Mouse (Mus musculus) forebrain, embryonic 10.5 days (tissue): ENCODE measurements around the gene Tor1aip1. TPM values are rescaled to one million over a fixed set of nuclear protein-coding genes. Genes with fewer than 3 reads are reported as not detected.
"Not testable (repeated sequence)": the region's sequence is repeated elsewhere in the genome, so short reads cannot be mapped to it uniquely, and the experiment has no call there.

Experiments used
- DNase-seq: peaks from one replicate; pipeline ENCODE4 v3.0.0-alpha.2; 2017; ENCODE audit warnings: low spot score; ENCODE audit errors: extremely low spot score
- H3K27ac ChIP-seq: fragments of 300-500 bp; sonication (generic); 2 replicates; pipeline ENCODE4 v1.5.1; 2016; ENCODE audit warnings: mild to moderate bottlenecking
- H3K27me3 ChIP-seq: fragments of 300-500 bp; sonication (generic); 2 replicates; pipeline ENCODE4 v1.6.1; 2016; ENCODE audit warnings: mild to moderate bottlenecking; ENCODE audit not compliant: poor library complexity, severe bottlenecking
- H3K36me3 ChIP-seq: fragments of 300-500 bp; sonication (generic); replicated peaks from 2 replicates; pipeline ENCODE4 v1.6.1; 2016; ENCODE audit warnings: mild to moderate bottlenecking, moderate library complexity
- H3K4me1 ChIP-seq: fragments of 300-500 bp; sonication (generic); 2 replicates; pipeline ENCODE4 v1.6.1; 2016
- H3K4me3 ChIP-seq: fragments of 300-500 bp; sonication (generic); 2 replicates; pipeline ENCODE4 v1.5.1; 2016; ENCODE audit warnings: mild to moderate bottlenecking, moderate library complexity
- H3K9me3 ChIP-seq: fragments of 300-500 bp; sonication (generic); 2 replicates; pipeline ENCODE4 v1.6.1; 2016; ENCODE audit warnings: mild to moderate bottlenecking, moderate library complexity
- WGBS: fragments of 180-500 bp; shearing (Covaris S2); methylation state at CpG from one replicate; pipeline ENCODE4 v1.1.7; 2016; 5-methylcytosine and 5-hydroxymethylcytosine counted together
- polyA plus RNA-seq: library from polyadenylated mRNA; unstranded; fragments of >200 nt; fragmentation: Nextera tagmentation; extraction: Ambion mirVana; gene quantifications from 2 replicates; pipeline ENCODE4 v1.2.1, GENCODE M21; 2016

Gene Tor1aip1
- polyA plus RNA-seq, 1 experiment from 2014 or later: 42.2 TPM

DNA sequence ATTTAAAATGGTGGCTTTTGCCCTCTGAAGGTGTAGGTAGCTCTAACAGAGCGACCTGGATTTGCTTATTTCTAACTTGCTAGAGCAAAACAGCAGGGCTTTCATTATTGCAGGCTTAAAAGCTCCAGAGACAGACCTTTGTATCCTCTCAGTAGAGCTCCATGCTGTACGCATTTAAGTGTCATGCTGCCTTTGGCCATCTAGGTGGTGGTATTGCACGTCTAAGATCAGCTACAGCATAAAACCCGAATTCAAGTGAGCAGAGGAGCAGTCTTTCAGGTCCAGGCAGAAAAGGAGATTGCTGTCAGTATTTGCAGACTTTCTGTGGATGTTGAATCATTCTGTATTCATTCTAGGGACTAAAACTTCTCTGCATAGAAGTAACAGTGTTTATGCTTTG, 6.7 kb upstream of the Tor1aip1 start:
- no peak overlapping the region for H3K4me3 ChIP-seq
- no peaks in the 10 kb centered on the region for H3K9me3 ChIP-seq
- H3K36me3 ChIP-seq: peaks cover 57% of the 10 kb centered on the region
- peak; percentile 27 for DNase-seq
- H3K27ac ChIP-seq: no peak overlapping the region
- 30% methylated on average over 4 of the region's 4 CpGs for WGBS
- H3K4me1 ChIP-seq: peaks cover 24% of the 10 kb centered on the region
- no peaks in the 10 kb centered on the region for H3K27me3 ChIP-seq

DNA sequence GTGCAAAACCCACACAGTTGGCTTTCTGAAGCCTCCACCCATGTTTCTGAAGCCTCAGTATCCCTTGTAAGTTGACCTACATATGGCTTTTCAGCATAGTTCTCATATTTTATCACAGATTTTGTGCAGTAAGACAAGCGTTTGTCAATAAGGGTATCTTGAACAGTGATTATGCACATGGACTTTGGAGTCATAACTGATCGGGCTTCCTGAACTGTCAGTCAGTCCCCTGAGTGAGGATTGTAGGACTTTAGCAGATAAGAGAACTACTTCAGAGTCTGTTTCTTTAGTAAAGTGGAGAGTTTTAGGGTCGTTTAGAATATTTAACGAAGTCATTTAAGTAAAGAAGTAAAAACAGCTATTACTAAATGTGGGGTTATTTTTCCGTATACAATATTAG, 6.2 kb upstream of the Tor1aip1 start:
- Histone ChIP-seq H3K4me3 (peak overlapping the region; percentile 65; the same call in 1 of the 2 replicates), H3K9me3 (no peaks in the 10 kb centered on the region), H3K27ac (no peak overlapping the region), H3K27me3 (no peaks in the 10 kb centered on the region), H3K36me3 (peaks cover 52% of the 10 kb centered on the region), H3K4me1 (peaks cover 24% of the 10 kb centered on the region)
- WGBS: 87% methylated on average over 5 of the region's 5 CpGs
- DNase-seq: no peak

DNA sequence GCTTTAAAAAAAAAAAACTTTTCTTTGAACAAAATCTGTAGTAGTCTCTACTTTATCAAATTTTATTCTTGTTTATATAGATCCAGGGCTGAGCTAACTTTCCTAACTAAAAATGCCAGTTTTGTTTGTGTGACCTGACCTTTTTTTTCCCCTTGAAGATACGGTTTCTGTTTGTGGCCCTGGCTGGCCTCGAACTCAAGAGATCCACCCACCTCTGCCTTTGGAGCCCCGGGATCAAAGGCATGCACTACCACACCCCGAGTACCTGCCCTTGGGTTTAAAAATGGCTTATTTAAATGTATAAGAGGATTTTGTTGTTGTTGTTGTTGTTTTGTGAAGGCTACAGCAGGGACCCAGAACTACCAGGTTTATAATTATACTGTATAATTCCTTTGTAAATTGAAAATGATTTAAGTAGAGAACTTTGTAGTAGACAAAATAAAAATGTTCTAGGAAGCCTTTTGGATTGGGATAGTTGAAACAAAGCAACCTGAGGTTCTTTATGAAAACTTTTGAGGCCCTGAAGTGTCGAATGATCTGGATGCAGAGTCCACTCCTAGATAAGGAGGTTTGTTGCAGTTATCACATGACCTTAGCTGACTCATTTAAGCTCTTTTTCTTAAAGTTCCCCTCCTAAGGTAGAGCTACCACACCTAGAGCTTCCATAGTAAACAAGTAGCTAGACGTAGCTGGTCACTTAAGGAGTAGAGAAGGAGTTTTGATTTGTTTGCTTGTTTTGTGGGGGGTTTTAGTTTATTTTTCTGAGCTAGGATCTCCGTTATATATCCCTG, 5.4 kb upstream of the Tor1aip1 start:
- H3K9me3 ChIP-seq: no peaks in the 10 kb centered on the region
- H3K4me1 ChIP-seq: peaks cover 32% of the 10 kb centered on the region
- 56% methylated on average over 7 of the region's 7 CpGs for WGBS
- H3K4me3 ChIP-seq: peak overlapping the region; percentile 65
- DNase-seq: no peak
- H3K27me3 ChIP-seq: no peaks in the 10 kb centered on the region
- peaks cover 44% of the 10 kb centered on the region for H3K36me3 ChIP-seq
- H3K27ac ChIP-seq: 0 out of 2 replicates have a peak overlapping the region, but pooled peaks have one; percentile 86

DNA sequence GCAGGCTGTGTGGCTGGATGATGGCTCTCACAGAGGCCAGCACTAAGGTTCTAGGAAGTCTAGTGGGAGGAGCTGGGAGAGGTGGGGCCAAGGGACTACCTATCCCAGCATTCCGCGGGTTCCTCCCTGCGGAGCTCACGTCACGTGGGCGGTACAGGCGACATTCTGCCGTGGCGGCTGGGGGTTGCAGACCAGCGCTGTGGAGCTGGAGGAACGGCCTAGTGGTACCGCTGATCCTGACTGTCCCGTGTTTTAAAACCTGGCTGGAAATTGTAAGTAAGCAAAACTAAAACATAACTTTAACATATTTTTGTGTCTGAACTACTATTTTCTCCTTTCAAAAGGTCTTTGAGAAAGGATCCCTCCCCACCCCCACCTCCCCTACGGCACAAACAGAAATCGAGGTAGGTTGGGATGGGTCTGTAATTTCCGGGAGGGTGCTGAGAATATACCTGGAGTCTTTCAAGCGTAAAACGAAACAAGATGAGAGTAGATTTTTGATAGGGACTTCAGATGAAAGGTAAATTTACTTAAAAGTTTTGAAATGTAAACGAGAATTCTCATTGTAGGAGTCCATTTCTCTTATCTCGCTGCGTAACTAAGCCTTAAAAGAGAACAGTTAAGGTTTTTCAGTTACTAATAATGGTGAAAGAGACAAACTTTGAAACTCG, 4.6 kb upstream of the Tor1aip1 start:
- peak overlapping the region; percentile 65 for H3K4me3 ChIP-seq
- H3K27me3 ChIP-seq: no peaks in the 10 kb centered on the region
- H3K36me3 ChIP-seq: peaks cover 36% of the 10 kb centered on the region
- no peaks in the 10 kb centered on the region for H3K9me3 ChIP-seq
- 3% methylated on average over 22 of the region's 22 CpGs for WGBS
- peak overlapping the region; percentile 86 for H3K27ac ChIP-seq
- DNase-seq: peak; percentile 92
- peaks cover 35% of the 10 kb centered on the region for H3K4me1 ChIP-seq

DNA sequence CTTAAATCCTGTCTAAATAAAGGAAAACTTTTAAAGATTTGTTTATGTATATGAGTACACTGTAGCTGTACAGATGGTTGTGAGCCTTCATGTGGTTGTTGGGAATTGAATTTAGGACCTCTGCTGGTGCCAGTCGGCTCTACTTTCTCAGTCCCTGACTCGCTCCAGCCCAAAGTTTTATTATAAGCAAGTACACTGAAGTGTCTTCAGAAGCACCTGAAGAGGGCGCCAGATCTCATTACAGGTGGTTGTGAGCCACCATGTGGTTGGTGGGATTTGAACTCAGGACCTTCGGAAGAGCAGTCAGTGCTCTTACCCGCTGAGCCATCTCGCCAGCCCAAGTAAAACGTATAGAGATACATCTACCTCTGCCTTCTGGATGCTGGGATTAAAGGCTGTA, 3.7 kb upstream of the Tor1aip1 start:
- not testable (repeated sequence) for H3K4me3 ChIP-seq, H3K27ac ChIP-seq, H3K27me3 ChIP-seq, DNase-seq, H3K9me3 ChIP-seq
- 66% methylated on average over 7 of the region's 7 CpGs for WGBS
- peaks cover 35% of the 10 kb centered on the region for H3K4me1 ChIP-seq
- peaks cover 27% of the 10 kb centered on the region for H3K36me3 ChIP-seq

DNA sequence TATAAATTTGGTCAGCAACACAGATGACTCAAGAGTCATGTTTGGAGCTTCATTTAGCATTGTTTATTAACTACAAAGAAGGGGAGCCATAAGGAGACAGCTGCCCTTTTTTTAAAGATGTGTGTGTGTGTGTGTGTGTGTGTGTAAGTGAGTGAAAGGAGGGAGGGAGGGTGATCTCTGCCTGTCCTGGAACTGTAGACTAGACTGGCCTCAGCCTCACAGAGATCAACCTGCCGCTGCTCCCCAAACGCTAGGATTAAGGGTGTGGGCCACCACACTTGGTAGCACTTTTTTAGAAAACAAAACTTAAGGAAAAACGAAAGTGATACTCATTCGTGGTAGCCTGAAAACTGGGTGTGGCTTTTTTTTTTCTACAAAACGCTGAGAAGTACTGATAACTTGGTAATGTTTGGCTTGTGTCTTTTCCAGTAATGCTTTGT, 884 bp upstream of the Tor1aip1 start:
- WGBS: 68% methylated on average over 5 of the region's 5 CpGs
- H3K4me1 ChIP-seq: peaks cover 35% of the 10 kb centered on the region
- peak overlapping the region; percentile 63 for H3K27ac ChIP-seq
- H3K36me3 ChIP-seq: peaks cover 23% of the 10 kb centered on the region
- H3K27me3 ChIP-seq: no peaks in the 10 kb centered on the region
- no peak for DNase-seq
- H3K9me3 ChIP-seq: no peaks in the 10 kb centered on the region
- peak overlapping the region; percentile 85 for H3K4me3 ChIP-seq

DNA sequence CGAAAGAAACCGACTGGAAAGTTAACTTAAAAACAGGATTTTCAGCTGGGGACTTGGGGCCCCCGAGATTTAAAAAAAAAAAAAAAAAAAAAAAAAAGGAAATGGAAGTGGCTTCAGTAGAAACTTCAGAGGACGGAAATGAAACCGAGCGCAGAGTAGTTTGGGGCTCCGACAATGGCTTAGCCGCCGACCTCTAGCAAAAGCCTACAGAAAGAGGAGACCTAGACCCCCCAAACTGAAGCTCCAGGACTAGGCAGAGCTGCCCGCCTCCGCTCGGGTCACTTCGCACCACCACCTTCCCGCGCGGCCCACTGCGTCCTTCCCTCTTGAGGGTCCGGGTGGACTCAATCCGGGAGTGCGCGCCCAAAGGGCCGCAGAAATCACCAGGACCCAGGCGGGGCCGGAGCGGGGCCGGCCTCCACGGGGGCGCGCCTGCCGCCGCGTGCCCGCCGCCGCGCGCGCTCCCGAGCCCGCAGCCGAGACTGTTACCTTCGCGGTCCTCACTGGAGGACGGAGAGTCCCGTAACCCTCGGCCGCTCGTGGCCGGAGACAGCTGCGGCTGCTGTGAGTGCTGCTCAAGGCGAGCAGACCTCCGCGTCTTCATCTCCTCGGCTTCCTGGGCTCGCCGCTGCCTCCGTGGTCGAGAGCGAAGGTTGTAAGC, 881 bp downstream of the Tor1aip1 start, which contains the start of gene Tor1aip2:
Gene Tor1aip2, plus strand, starts transcription at position 135 of the 661 bp plus-strand sequence.
- peaks cover 37% of the 10 kb centered on the region for H3K36me3 ChIP-seq
- H3K27ac ChIP-seq: peak within 1 kb of the TSS; percentile 98
- peak within 1 kb of the TSS; percentile 85 for H3K4me3 ChIP-seq
- under 1% methylated on average over 59 of the region's 59 CpGs for WGBS
- peaks cover 24% of the 10 kb centered on the region for H3K4me1 ChIP-seq
- DNase-seq: peak; percentile 88
- no peaks in the 10 kb centered on the region for H3K27me3 ChIP-seq
- no peaks in the 10 kb centered on the region for H3K9me3 ChIP-seq

DNA sequence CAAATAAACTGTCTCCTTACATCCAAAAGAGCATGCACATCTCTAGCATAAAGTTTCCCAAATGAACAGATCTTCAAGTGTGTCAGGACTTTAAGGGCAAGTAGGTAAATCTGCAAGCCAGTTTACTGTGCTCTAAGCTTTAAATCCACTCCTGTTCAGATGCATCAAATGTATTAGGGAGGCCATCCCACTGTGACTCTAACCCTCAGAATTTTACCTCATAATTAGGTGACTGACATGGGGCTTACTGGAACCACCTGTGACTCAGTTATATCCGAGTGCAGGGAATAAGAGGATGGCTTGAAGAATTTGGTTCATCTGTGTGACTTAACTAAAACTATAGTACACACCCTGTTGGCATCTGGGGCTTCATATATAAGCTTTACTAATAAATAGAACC, 1.6 kb downstream of the Tor1aip1 start:
- DNase-seq: no peak
- 46% methylated on average over 1 of the region's 1 CpGs for WGBS
- no peaks in the 10 kb centered on the region for H3K27me3 ChIP-seq
- H3K9me3 ChIP-seq: no peaks in the 10 kb centered on the region
- peak overlapping the region; percentile 85 for H3K4me3 ChIP-seq
- H3K4me1 ChIP-seq: peaks cover 23% of the 10 kb centered on the region
- peaks cover 44% of the 10 kb centered on the region for H3K36me3 ChIP-seq
- peak overlapping the region; percentile 98 for H3K27ac ChIP-seq

DNA sequence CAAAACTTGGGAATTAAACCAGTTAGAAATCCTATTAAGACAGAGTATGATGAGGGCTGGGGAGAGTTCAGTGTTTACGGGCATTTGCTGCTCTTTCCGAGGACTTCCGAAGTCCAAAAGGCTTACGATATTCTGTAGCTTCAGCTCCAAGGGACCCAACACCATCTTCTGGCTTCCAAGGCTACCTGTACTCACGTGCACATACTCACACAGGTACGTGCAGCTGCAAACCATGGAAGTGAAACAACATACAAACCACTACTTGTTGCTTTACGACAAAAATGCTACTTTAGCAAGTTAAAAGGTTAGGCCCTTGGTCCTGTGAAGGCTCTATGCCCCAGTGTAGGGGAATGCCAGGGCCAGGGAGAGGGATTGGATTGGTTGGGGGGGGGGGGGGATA, 2.4 kb downstream of the Tor1aip1 start:
- H3K4me3 ChIP-seq: no peak overlapping the region; the same call in 1 of the 2 replicates
- H3K4me1 ChIP-seq: peaks cover 23% of the 10 kb centered on the region
- H3K27ac ChIP-seq: no peak overlapping the region
- DNase-seq: no peak
- H3K36me3 ChIP-seq: peaks cover 52% of the 10 kb centered on the region
- no peaks in the 10 kb centered on the region for H3K27me3 ChIP-seq
- 94% methylated on average over 7 of the region's 7 CpGs for WGBS
- no peaks in the 10 kb centered on the region for H3K9me3 ChIP-seq

DNA sequence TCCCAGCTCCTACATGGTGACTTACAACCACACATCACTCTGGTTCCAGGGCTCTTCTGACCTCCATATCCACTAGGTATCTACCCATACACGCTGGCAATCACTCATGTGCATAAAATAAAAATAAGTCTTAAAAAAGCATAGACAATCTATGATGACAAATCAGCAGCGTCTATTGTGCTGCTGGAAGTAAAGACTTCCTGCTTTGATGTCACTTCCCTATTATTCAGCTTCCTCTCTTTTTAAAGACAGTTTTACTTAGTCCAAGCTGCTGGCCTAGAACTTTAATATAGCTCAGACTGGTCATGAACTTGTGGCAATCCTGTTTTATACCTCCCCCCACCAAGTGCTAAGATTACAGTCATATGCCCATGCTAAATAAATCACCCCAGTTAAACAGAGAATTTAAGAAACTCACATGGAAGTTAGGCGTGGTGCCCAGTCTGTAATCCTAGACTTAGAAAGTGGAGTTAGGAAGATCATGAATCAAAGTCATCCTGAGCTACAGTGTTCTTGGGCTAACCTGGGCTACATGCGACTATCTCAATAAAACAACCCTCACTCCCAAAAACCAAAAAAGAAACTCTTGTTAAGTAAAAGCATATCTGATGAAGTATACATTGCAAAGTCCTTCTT, 7.8 kb downstream of the Tor1aip1 start:
- DNase-seq: no peak
- H3K36me3 ChIP-seq: peaks cover 86% of the 10 kb centered on the region
- H3K4me1 ChIP-seq: peaks cover 7% of the 10 kb centered on the region; the same call in 1 of the 2 replicates
- H3K4me3 ChIP-seq: no peak overlapping the region
- no peaks in the 10 kb centered on the region for H3K27me3 ChIP-seq
- H3K9me3 ChIP-seq: no peaks in the 10 kb centered on the region
- 92% methylated on average over 4 of the region's 4 CpGs for WGBS
- no peak overlapping the region for H3K27ac ChIP-seq

DNA sequence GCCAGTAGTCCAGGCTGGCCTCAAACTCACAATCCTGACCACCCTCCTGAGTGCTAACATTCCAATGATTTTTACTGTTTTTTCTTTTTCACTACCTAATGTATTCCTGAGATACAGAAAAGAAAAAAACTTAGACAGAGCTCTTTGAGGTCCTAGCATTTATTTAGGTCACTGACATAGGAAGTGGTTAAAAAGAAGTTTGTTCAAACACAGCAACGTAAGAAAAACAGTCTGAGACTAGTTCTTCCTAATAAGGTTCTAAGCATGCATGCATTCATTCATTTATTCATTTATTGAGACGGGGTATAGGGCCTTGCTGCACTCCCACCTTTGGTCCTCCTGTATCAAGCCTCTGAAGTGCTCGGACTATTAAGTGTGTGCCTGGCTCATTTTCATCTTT, 8.4 kb downstream of the Tor1aip1 start:
- Histone ChIP-seq H3K27me3 (no peaks in the 10 kb centered on the region), H3K36me3 (peaks cover 80% of the 10 kb centered on the region), H3K4me3 (no peak overlapping the region), H3K4me1 (peaks cover 7% of the 10 kb centered on the region; the same call in 1 of the 2 replicates), H3K27ac (no peak overlapping the region), H3K9me3 (no peaks in the 10 kb centered on the region)
- 93% methylated on average over 3 of the region's 3 CpGs for WGBS
- no peak for DNase-seq

DNA sequence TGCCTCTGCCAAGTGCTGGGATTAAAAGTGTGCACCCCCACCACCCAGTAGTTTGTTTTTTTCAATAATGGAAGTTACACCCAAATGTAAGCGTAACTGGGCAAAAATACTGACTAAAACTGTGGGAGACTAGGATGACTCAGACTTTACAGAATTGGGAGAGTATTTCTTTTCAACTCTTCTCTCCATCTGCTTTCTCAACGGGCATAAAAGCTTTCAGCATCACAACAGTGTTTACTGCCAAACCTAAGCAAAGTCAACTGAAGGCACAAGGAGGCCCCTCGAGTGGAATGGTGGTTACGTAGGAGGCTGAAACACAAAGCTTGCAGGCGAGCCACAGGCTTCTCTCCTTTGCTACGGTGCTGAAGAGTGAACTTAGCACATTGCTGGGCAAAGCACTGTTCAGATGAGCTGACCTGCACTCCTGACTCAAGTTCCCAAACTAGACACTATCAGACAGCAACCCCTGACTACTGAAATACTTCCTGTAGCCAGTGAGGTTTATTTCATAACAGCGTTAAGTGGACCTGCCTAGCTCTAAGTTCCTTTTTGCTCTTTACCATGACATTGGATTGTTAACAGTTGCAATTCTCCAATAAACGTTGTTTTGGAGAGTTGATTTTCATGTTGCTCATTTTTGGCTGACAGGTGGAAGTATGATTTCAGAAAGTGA, 11.3 kb downstream of the Tor1aip1 start:
- Histone ChIP-seq H3K9me3 (no peaks in the 10 kb centered on the region), H3K27me3 (no peaks in the 10 kb centered on the region), H3K4me3 (no peak overlapping the region), H3K27ac (no peak overlapping the region), H3K4me1 (peaks cover 7% of the 10 kb centered on the region; the same call in 1 of the 2 replicates), H3K36me3 (peaks cover 80% of the 10 kb centered on the region)
- no peak for DNase-seq
- 91% methylated on average over 8 of the region's 8 CpGs for WGBS
